ENCODE assay signal across 8 mouse cellular contexts in the genomic region with DNA sequence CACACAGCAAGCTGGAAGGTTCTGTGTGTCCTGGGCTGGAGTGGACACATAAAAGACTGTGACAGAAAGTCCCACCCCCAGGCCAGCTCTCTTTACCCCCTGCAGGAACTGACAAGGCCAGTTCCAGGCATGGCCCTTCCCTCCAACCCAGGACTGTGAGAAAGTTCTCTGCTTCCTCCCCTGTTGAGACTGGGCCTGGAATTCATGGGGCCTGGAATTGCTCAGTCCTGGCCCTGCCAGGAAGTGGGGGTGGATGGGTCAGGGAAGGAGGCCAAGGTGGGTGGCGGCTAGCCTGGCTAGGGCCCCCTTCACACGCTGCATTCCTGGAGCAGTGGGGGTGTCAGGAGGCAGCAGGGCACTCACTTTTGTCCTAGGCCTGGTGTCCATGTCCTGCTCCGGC. TPM values are rescaled to one million over a fixed set of nuclear protein-coding genes. Genes with fewer than 3 reads are reported as not detected.
DNase-seq lines count a peak whose midpoint lies in the region; ATAC-seq and TF ChIP-seq lines count a peak whose summit lies in the region.

No protein-coding gene starts in this region.

- TF ChIP-seq CTCF in C2C12 (IDR thresholded peaks at IDR 0.05; ENCODE audit: control insufficient read depth, insufficient read depth, insufficient read length) = no peak

- no peak overlapping the region for H3K4me2 ChIP-seq in intestine, embryonic 14.5 days (ENCODE audit: low read length)
- H3K4me2 ChIP-seq in liver, embryonic 13.5 days = no peak overlapping the region

- ATAC-seq in intestine, embryonic 14.5 days (replicated peaks; ENCODE audit: low FRiP score, low TSS enrichment, low read depth) = peak; percentile 56; the same call in 1 of the 2 replicates
- ATAC-seq in liver, embryonic 13.5 days (ENCODE audit: low read depth) = peak; percentile 21; the same call in 1 of the 2 replicates
- ATAC-seq in activated CD4-positive, CD25-positive, alpha-beta regulatory T cell, adult 4 months = no peak
- no peak for ATAC-seq in erythroid progenitor cell, adult 5-6 weeks (replicated peaks; ENCODE audit: low FRiP score, poor library complexity, severe bottlenecking)

- peaks cover 23% of the 10 kb centered on the region for H3K79me3 ChIP-seq in C2C12 (ENCODE audit: low read depth)

- 32% methylated on average over 3 of the region's 3 CpGs for WGBS in intestine, embryonic 14.5 days
- 69% methylated on average over 3 of the region's 3 CpGs for WGBS in liver, embryonic 13.5 days (ENCODE audit: insufficient replicate concordance)

- peak overlapping the region; percentile 6 for H3ac ChIP-seq in C2C12 (ENCODE audit: control insufficient read depth, insufficient read length, low read depth)

- H3K9ac ChIP-seq in intestine, embryonic 14.5 days (ENCODE audit: low read length) = peak overlapping the region; percentile 44
- 0 out of 2 replicates have a peak overlapping the region, but pooled peaks have one; percentile 13 for H3K9ac ChIP-seq in liver, embryonic 13.5 days

- peaks cover 75% of the 10 kb centered on the region for H3K36me3 ChIP-seq in C2C12 (ENCODE audit: control insufficient read depth, insufficient read depth)
- peaks cover 68% of the 10 kb centered on the region for H3K36me3 ChIP-seq in intestine, embryonic 14.5 days (ENCODE audit: control insufficient read depth, insufficient read depth, low read length)
- H3K36me3 ChIP-seq in liver, embryonic 13.5 days = peaks cover 15% of the 10 kb centered on the region; the same call in 1 of the 2 replicates

- H3K27ac ChIP-seq in intestine, embryonic 14.5 days (ENCODE audit: low read depth) = peak overlapping the region; percentile 78
- peak overlapping the region; percentile 76; the same call in 1 of the 2 replicates for H3K27ac ChIP-seq in liver, embryonic 13.5 days

- H3K4me3 ChIP-seq in C2C12 (ENCODE audit: insufficient read depth, poor library complexity, severe bottlenecking) = no peak overlapping the region
- H3K4me3 ChIP-seq in intestine, embryonic 14.5 days (ENCODE audit: low read depth, low read length) = no peak overlapping the region
- no peak overlapping the region for H3K4me3 ChIP-seq in liver, embryonic 13.5 days (replicated peaks)

- H3K79me2 ChIP-seq in C2C12 (ENCODE audit: control insufficient read depth, insufficient read depth) = peaks cover 65% of the 10 kb centered on the region

- peak; percentile 59 to 80 for DNase-seq in adrenal gland, postnatal 36 days
- peak; percentile 65 for DNase-seq in gastrocnemius, postnatal 25 days
- no peak for DNase-seq in intestine, embryonic 14.5 days (ENCODE audit: low spot score)
- no peak for DNase-seq in liver, embryonic 13.5 days
- DNase-seq in ovary, postnatal 10 days (ENCODE audit: low spot score) = peak; percentile 53

- peaks cover 11% of the 10 kb centered on the region; the same call in 1 of the 2 replicates for H3K4me1 ChIP-seq in intestine, embryonic 14.5 days (replicated peaks; ENCODE audit: control insufficient read depth, insufficient read depth, low read length)
- H3K4me1 ChIP-seq in liver, embryonic 13.5 days (replicated peaks) = peaks cover 11% of the 10 kb centered on the region

- no peaks in the 10 kb centered on the region for H3K27me3 ChIP-seq in C2C12 (ENCODE audit: control insufficient read depth, insufficient read depth, insufficient read length)
- no peaks in the 10 kb centered on the region for H3K27me3 ChIP-seq in intestine, embryonic 14.5 days (replicated peaks; ENCODE audit: control insufficient read depth, insufficient read depth, low read length)
- no peaks in the 10 kb centered on the region for H3K27me3 ChIP-seq in liver, embryonic 13.5 days

- no peaks in the 10 kb centered on the region for H3K9me3 ChIP-seq in intestine, embryonic 14.5 days (ENCODE audit: control insufficient read depth, low read length)
- no peaks in the 10 kb centered on the region for H3K9me3 ChIP-seq in liver, embryonic 13.5 days (replicated peaks)

TF ChIP-seq in C2C12, 6 proteins besides CTCF, POLR2A, EP300 and RAD21:
- TF ChIP-seq FOSL1 (IDR thresholded peaks at IDR 0.05; ENCODE audit: insufficient read depth, low read length, poor library complexity, severe bottlenecking) (no peak), CEBPB (IDR thresholded peaks at IDR 0.05; ENCODE audit: low read depth) (no peak), USF1 (IDR thresholded peaks at IDR 0.05; ENCODE audit: low read depth) (no peak), MYOD1 (IDR thresholded peaks at IDR 0.05; ENCODE audit: control insufficient read depth, insufficient read length, low read depth) (no peak), MYOG (IDR thresholded peaks at IDR 0.05; ENCODE audit: control insufficient read depth, extremely low read depth, insufficient read length) (no peak), MAX (IDR thresholded peaks at IDR 0.05) (no peak)

RNA-seq across cellular contexts. Expression of a gene that starts 39.0 kb away (rescaled TPM):
- polyA plus RNA-seq in C2C12 (2012; fragmentation: generic; extraction: Trizol) = 294 TPM
- 10 to 100 TPM; 15.8 to 32.3 TPM for total RNA-seq in adrenal gland, postnatal 36 days (2021)
- 10 to 100 TPM in 1 of 2 experiments, 1 to 10 TPM in 1; 8.1 to 12.4 TPM for total RNA-seq in gastrocnemius, postnatal 25 days (2021)
- 22.3 and 25.2 TPM in 2 replicates for polyA plus RNA-seq in intestine, embryonic 14.5 days (2014; fragmentation: Nextera tagmentation; extraction: Ambion mirVana)
- polyA plus RNA-seq in liver, embryonic 13.5 days (2015; fragmentation: Nextera tagmentation; extraction: Ambion mirVana) = 7.0 and 7.6 TPM in 2 replicates
- 1 to 10 TPM; 1.3 to 2.1 TPM for polyA plus RNA-seq in activated CD4-positive, CD25-positive, alpha-beta regulatory T cell, adult 4 months (2017; shearing (Covaris generic))
- total RNA-seq in erythroid progenitor cell, adult 5-6 weeks (2015; ENCODE audit: low replicate concordance) = 2.2 and 8.8 TPM in 2 replicates
- 5.0 and 11.5 TPM in 2 replicates for total RNA-seq in erythroid progenitor cell, adult 5-6 weeks (2017; ENCODE audit: low replicate concordance)

RNA-seq across cellular contexts. Expression of a gene that starts 46.5 kb away (rescaled TPM):
- polyA plus RNA-seq in C2C12 (2012; fragmentation: generic; extraction: Trizol) = 3,677 TPM
- 100 to 1,000 TPM; 165 to 189 TPM for total RNA-seq in adrenal gland, postnatal 36 days (2021)
- 10 to 100 TPM; 52.0 to 67.4 TPM for total RNA-seq in gastrocnemius, postnatal 25 days (2021)
- polyA plus RNA-seq in intestine, embryonic 14.5 days (2014; fragmentation: Nextera tagmentation; extraction: Ambion mirVana) = 259 and 272 TPM in 2 replicates
- polyA plus RNA-seq in liver, embryonic 13.5 days (2015; fragmentation: Nextera tagmentation; extraction: Ambion mirVana) = 141 and 148 TPM in 2 replicates
- 100 to 1,000 TPM in 1 of 2 experiments, 10 to 100 TPM in 1; 52.9 to 648 TPM for polyA plus RNA-seq in activated CD4-positive, CD25-positive, alpha-beta regulatory T cell, adult 4 months (2017; shearing (Covaris generic))
- 414 and 420 TPM in 2 replicates for total RNA-seq in erythroid progenitor cell, adult 5-6 weeks (2015; ENCODE audit: low replicate concordance)
- 266 and 285 TPM in 2 replicates for total RNA-seq in erythroid progenitor cell, adult 5-6 weeks (2017; ENCODE audit: low replicate concordance)

RNA-seq across cellular contexts. Expression of a gene that starts 46.5 kb away (rescaled TPM):
- polyA plus RNA-seq in C2C12 (2012; fragmentation: generic; extraction: Trizol) = 10.3 TPM
- total RNA-seq in adrenal gland, postnatal 36 days (2021) = 10 to 100 TPM; 18.4 to 27.1 TPM
- 10 to 100 TPM; 10.4 to 13.5 TPM for total RNA-seq in gastrocnemius, postnatal 25 days (2021)
- 7.0 and 7.9 TPM in 2 replicates for polyA plus RNA-seq in intestine, embryonic 14.5 days (2014; fragmentation: Nextera tagmentation; extraction: Ambion mirVana)
- polyA plus RNA-seq in liver, embryonic 13.5 days (2015; fragmentation: Nextera tagmentation; extraction: Ambion mirVana) = 2.0 and 3.0 TPM in 2 replicates
- 1 to 10 TPM; 4.1 to 4.7 TPM for polyA plus RNA-seq in activated CD4-positive, CD25-positive, alpha-beta regulatory T cell, adult 4 months (2017; shearing (Covaris generic))
- 3.8 TPM in 1 of 2 replicates, not detected in the other for total RNA-seq in erythroid progenitor cell, adult 5-6 weeks (2015; ENCODE audit: low replicate concordance)
- 0.30 and 1.0 TPM in 2 replicates for total RNA-seq in erythroid progenitor cell, adult 5-6 weeks (2017; ENCODE audit: low replicate concordance)

Comparison
In these comparisons a context has a peak if more than half of its experiments do, and no peak if none do; other contexts are left out.
1. DNase-seq: peak in adrenal gland, postnatal 36 days (2 of 2), gastrocnemius, postnatal 25 days (single experiment) and ovary, postnatal 10 days (single experiment); none in intestine, embryonic 14.5 days (single experiment) and liver, embryonic 13.5 days (single experiment).
2. ATAC-seq: peak in intestine, embryonic 14.5 days (single experiment) and liver, embryonic 13.5 days (single experiment); none in activated CD4-positive, CD25-positive, alpha-beta regulatory T cell, adult 4 months (single experiment) and erythroid progenitor cell, adult 5-6 weeks (single experiment).
3. RNA of a gene that starts 39.0 kb away (polyA plus RNA-seq): 294 TPM in C2C12 (single experiment); 22.3 to 25.2 TPM in intestine, embryonic 14.5 days, 7.0 to 7.6 TPM in liver, embryonic 13.5 days and 1.3 to 2.1 TPM in activated CD4-positive, CD25-positive, alpha-beta regulatory T cell, adult 4 months; every median in the first group is over 10 times any median in the second.